Mouse (Mus musculus) kidney, embryonic 15.5 days (tissue): ENCODE data around the gene Smim10l2a. TPM values are rescaled to one million over a fixed set of nuclear protein-coding genes. Genes with fewer than 3 reads are reported as not detected.
"Not testable (repeated sequence)": the region's sequence is repeated elsewhere in the genome, so short reads cannot be mapped to it uniquely, and the experiment has no call there.

Experiments
- ATAC-seq: fragments of 200-750 bp; cut with Nextera tagmentation; replicated peaks from 2 replicates; pipeline ENCODE4 v1.8.0; 2017; ENCODE audit warnings: moderate TSS enrichment; ENCODE audit not compliant: low FRiP score
- H3K27ac ChIP-seq: fragments of 300-500 bp; sonication (generic); 2 replicates; pipeline ENCODE4 v1.5.1; 2015; ENCODE audit warnings: mild to moderate bottlenecking, inconsistent platforms
- H3K27me3 ChIP-seq: fragments of 300-500 bp; sonication (generic); 2 replicates; pipeline ENCODE4 v1.6.1; 2015; ENCODE audit warnings: inconsistent platforms
- H3K36me3 ChIP-seq: fragments of 300-500 bp; sonication (generic); 2 replicates; pipeline ENCODE4 v1.6.1; 2015; ENCODE audit warnings: inconsistent platforms
- H3K4me1 ChIP-seq: fragments of 300-500 bp; sonication (generic); 2 replicates; pipeline ENCODE4 v1.6.1; 2015; ENCODE audit warnings: inconsistent platforms
- H3K4me2 ChIP-seq: fragments of 300-500 bp; sonication (generic); 2 replicates; pipeline ENCODE4 v1.6.1; 2015; ENCODE audit warnings: moderate library complexity, mild to moderate bottlenecking, inconsistent platforms
- H3K4me3 ChIP-seq: fragments of 300-500 bp; sonication (generic); replicated peaks from 2 replicates; pipeline ENCODE4 v1.5.1; 2015; ENCODE audit warnings: mild to moderate bottlenecking, inconsistent platforms
- H3K9ac ChIP-seq: fragments of 300-500 bp; sonication (generic); 2 replicates; pipeline ENCODE4 v1.6.1; 2015; ENCODE audit warnings: mild to moderate bottlenecking, inconsistent platforms
- H3K9me3 ChIP-seq: fragments of 300-500 bp; sonication (generic); replicated peaks from 2 replicates; pipeline ENCODE4 v1.6.1; 2016; ENCODE audit warnings: inconsistent platforms
- WGBS: fragments of 180-500 bp; shearing (Covaris S2); methylation state at CpG from one replicate; pipeline ENCODE4 v1.1.7; 2015; ENCODE audit warnings: mixed read lengths; 5-methylcytosine and 5-hydroxymethylcytosine counted together
- polyA plus RNA-seq: library from polyadenylated mRNA; unstranded; fragments of >200 nt; fragmentation: Nextera tagmentation; extraction: Ambion mirVana; gene quantifications from 2 replicates; pipeline ENCODE4 v1.2.1, GENCODE M21; 2015

Gene Smim10l2a
- polyA plus RNA-seq, result 6.7 and 7.6 TPM in 2 replicates

GRCm38 (mm10) chrX:56374431-56375128 is at the start of gene Smim10l2a:
Smim10l2a (plus strand) TSS chrX:56374586.
- H3K27ac ChIP-seq, H3K4me1 ChIP-seq, H3K36me3 ChIP-seq, H3K9me3 ChIP-seq, H3K27me3 ChIP-seq: not testable (repeated sequence)
- H3K4me2 ChIP-seq, result peak within 1 kb of the TSS; percentile 71
- WGBS, result 22% methylated on average over 51 of the region's 56 CpGs
- peak within 1 kb of the TSS; percentile 52 for H3K4me3 ChIP-seq
- 0 out of 2 replicates have a peak within 1 kb of the TSS, but pooled peaks have one; percentile 17 for H3K9ac ChIP-seq
- ATAC-seq, result peak; percentile 96

- Histone ChIP-seq H3K4me3 (no peak overlapping the region), H3K27ac (no peak overlapping the region), H3K9me3 (no peaks in the 10 kb centered on the region), H3K27me3 (no peaks in the 10 kb centered on the region), H3K36me3 (no peaks in the 10 kb centered on the region), H3K4me2 (no peak overlapping the region), H3K9ac (no peak overlapping the region), H3K4me1 (no peaks in the 10 kb centered on the region)
- 71% methylated on average over 3 of the region's 3 CpGs for WGBS
- ATAC-seq, result no peak
These were observed 42.3 kb upstream of the Smim10l2a start for GRCm38 (mm10) chrX:56332046-56332445.

GRCm38 (mm10) chrX:56340305-56340704 is 34.1 kb upstream of the Smim10l2a start:
- no peaks in the 10 kb centered on the region for H3K4me1 ChIP-seq
- no peak for ATAC-seq
- no peak overlapping the region for H3K27ac ChIP-seq
- no peaks in the 10 kb centered on the region for H3K9me3 ChIP-seq
- H3K9ac ChIP-seq, result no peak overlapping the region
- no peaks in the 10 kb centered on the region for H3K27me3 ChIP-seq
- no peak overlapping the region for H3K4me3 ChIP-seq
- no peaks in the 10 kb centered on the region for H3K36me3 ChIP-seq
- no peak overlapping the region for H3K4me2 ChIP-seq

- H3K4me1 ChIP-seq, result no peaks in the 10 kb centered on the region
- H3K4me2 ChIP-seq, result no peak overlapping the region
- H3K27me3 ChIP-seq, result no peaks in the 10 kb centered on the region
- no peak for ATAC-seq
- H3K36me3 ChIP-seq, result no peaks in the 10 kb centered on the region
- H3K27ac ChIP-seq, result no peak overlapping the region
- 84% methylated on average over 3 of the region's 3 CpGs for WGBS
- no peak overlapping the region for H3K9ac ChIP-seq
- H3K4me3 ChIP-seq, result no peak overlapping the region
- H3K9me3 ChIP-seq, result no peaks in the 10 kb centered on the region
These were observed 31.5 kb upstream of the Smim10l2a start for GRCm38 (mm10) chrX:56342921-56343320.

- Histone ChIP-seq H3K4me3 (peak within 1 kb of the TSS; percentile 61), H3K4me1 (no peaks in the 10 kb centered on the region), H3K9me3 (no peaks in the 10 kb centered on the region), H3K27me3 (no peaks in the 10 kb centered on the region), H3K4me2 (peak within 1 kb of the TSS; percentile 54), H3K27ac (no peak within 1 kb of the TSS), H3K36me3 (0 out of 2 replicates have a peak, but pooled peaks cover 5% of the 10 kb centered on the region), H3K9ac (peak within 1 kb of the TSS; percentile 55)
- peak; percentile 98 for ATAC-seq
- WGBS, result 28% methylated on average over 39 of the region's 39 CpGs
These were observed 28.0 kb upstream of the Smim10l2a start, which contains the start of gene Zfp449 for GRCm38 (mm10) chrX:56346176-56346931. Zfp449 (plus strand) TSS chrX:56346400.

GRCm38 (mm10) chrX:56346932-56347253 is 27.5 kb upstream of the Smim10l2a start:
- WGBS, result 21% methylated on average over 8 of the region's 8 CpGs
- peak overlapping the region; percentile 61 for H3K4me3 ChIP-seq
- H3K36me3 ChIP-seq, result 0 out of 2 replicates have a peak, but pooled peaks cover 6% of the 10 kb centered on the region
- H3K27ac ChIP-seq, result no peak overlapping the region
- no peaks in the 10 kb centered on the region for H3K27me3 ChIP-seq
- H3K9ac ChIP-seq, result peak overlapping the region; percentile 55
- peak overlapping the region; percentile 54 for H3K4me2 ChIP-seq
- no peaks in the 10 kb centered on the region for H3K9me3 ChIP-seq
- no peaks in the 10 kb centered on the region for H3K4me1 ChIP-seq
- peak; percentile 27 for ATAC-seq

- no peaks in the 10 kb centered on the region for H3K27me3 ChIP-seq
- H3K4me3 ChIP-seq, result no peak overlapping the region
- 87% methylated on average over 2 of the region's 2 CpGs for WGBS
- no peak overlapping the region for H3K9ac ChIP-seq
- no peak for ATAC-seq
- no peak overlapping the region for H3K4me2 ChIP-seq
- no peaks in the 10 kb centered on the region for H3K4me1 ChIP-seq
- H3K36me3 ChIP-seq, result no peaks in the 10 kb centered on the region
- H3K27ac ChIP-seq, result no peak overlapping the region
- H3K9me3 ChIP-seq, result no peaks in the 10 kb centered on the region
These were observed 6.5 kb downstream of the Smim10l2a start for GRCm38 (mm10) chrX:56380852-56381251.

GRCm38 (mm10) chrX:56384142-56384541 is 9.8 kb downstream of the Smim10l2a start:
- no peaks in the 10 kb centered on the region for H3K27me3 ChIP-seq
- no peaks in the 10 kb centered on the region for H3K4me1 ChIP-seq
- no peaks in the 10 kb centered on the region for H3K9me3 ChIP-seq
- no peak overlapping the region for H3K9ac ChIP-seq
- H3K4me2 ChIP-seq, result no peak overlapping the region
- 78% methylated on average over 2 of the region's 2 CpGs for WGBS
- no peak overlapping the region for H3K4me3 ChIP-seq
- no peak for ATAC-seq
- H3K27ac ChIP-seq, result no peak overlapping the region
- no peaks in the 10 kb centered on the region for H3K36me3 ChIP-seq

GRCm38 (mm10) chrX:56404646-56405045 is 30.3 kb downstream of the Smim10l2a start:
- H3K27ac ChIP-seq, result no peak overlapping the region
- H3K9ac ChIP-seq, result no peak overlapping the region
- H3K4me2 ChIP-seq, result no peak overlapping the region
- no peak for ATAC-seq
- H3K36me3 ChIP-seq, result no peaks in the 10 kb centered on the region
- H3K4me3 ChIP-seq, result no peak overlapping the region
- 25% methylated on average over 2 of the region's 2 CpGs for WGBS
- H3K9me3 ChIP-seq, result no peaks in the 10 kb centered on the region
- no peaks in the 10 kb centered on the region for H3K4me1 ChIP-seq
- no peaks in the 10 kb centered on the region for H3K27me3 ChIP-seq

GRCm38 (mm10) chrX:56405482-56405881 is 31.1 kb downstream of the Smim10l2a start:
- H3K9ac ChIP-seq, result no peak overlapping the region
- H3K4me3 ChIP-seq, result no peak overlapping the region
- H3K9me3 ChIP-seq, result no peaks in the 10 kb centered on the region
- WGBS, result 73% methylated on average over 1 of the region's 1 CpGs
- no peaks in the 10 kb centered on the region for H3K27me3 ChIP-seq
- H3K36me3 ChIP-seq, result no peaks in the 10 kb centered on the region
- no peak for ATAC-seq
- H3K4me1 ChIP-seq, result no peaks in the 10 kb centered on the region
- no peak overlapping the region for H3K27ac ChIP-seq
- no peak overlapping the region for H3K4me2 ChIP-seq

GRCm38 (mm10) chrX:56406128-56406527 is 31.7 kb downstream of the Smim10l2a start:
- H3K4me1 ChIP-seq, result no peaks in the 10 kb centered on the region
- H3K9ac ChIP-seq, result no peak overlapping the region
- H3K27ac ChIP-seq, result no peak overlapping the region
- no peak overlapping the region for H3K4me2 ChIP-seq
- WGBS, result 59% methylated on average over 5 of the region's 5 CpGs
- no peak for ATAC-seq
- no peaks in the 10 kb centered on the region for H3K27me3 ChIP-seq
- no peaks in the 10 kb centered on the region for H3K36me3 ChIP-seq
- no peak overlapping the region for H3K4me3 ChIP-seq
- H3K9me3 ChIP-seq, result no peaks in the 10 kb centered on the region

- no peaks in the 10 kb centered on the region for H3K4me1 ChIP-seq
- no peak overlapping the region for H3K27ac ChIP-seq
- H3K36me3 ChIP-seq, result no peaks in the 10 kb centered on the region
- H3K4me2 ChIP-seq, result no peak overlapping the region
- H3K9me3 ChIP-seq, result no peaks in the 10 kb centered on the region
- no peak for ATAC-seq
- WGBS, result 73% methylated on average over 3 of the region's 3 CpGs
- no peak overlapping the region for H3K4me3 ChIP-seq
- no peaks in the 10 kb centered on the region for H3K27me3 ChIP-seq
- no peak overlapping the region for H3K9ac ChIP-seq
These were observed 41.9 kb downstream of the Smim10l2a start for GRCm38 (mm10) chrX:56416277-56416676.
